Mouse (Mus musculus) small intestine, adult 2 months (tissue): ENCODE measurements at regions not wholly inside any gene's neighbourhood (a gene's known extent, or its start where the extent isn't known, plus 50 kb on each side); places are given as distances from the start of the nearest gene placed in this dataset.
A peak's percentile ranks its signal among the peaks of the same experiment; 100 is the strongest.

ENCODE experiments used
- H3K27ac ChIP-seq: fragments of 200-500 bp; 2 replicates; pipeline ENCODE4 v1.5.1; 2012; ENCODE audit warnings: low read depth, low read length, control low read depth, inconsistent platforms; ENCODE audit not compliant: insufficient read depth
- H3K27me3 ChIP-seq: fragments of 200-500 bp; 2 replicates; pipeline ENCODE4 v1.6.1; 2012; ENCODE audit warnings: mild to moderate bottlenecking, moderate library complexity, low read length, inconsistent platforms; ENCODE audit not compliant: control insufficient read depth, insufficient read depth
- H3K36me3 ChIP-seq: fragments of 200-500 bp; 2 replicates; pipeline ENCODE4 v1.6.1; 2012; ENCODE audit warnings: mild to moderate bottlenecking, low read length, control low read depth, inconsistent platforms; ENCODE audit not compliant: control insufficient read depth, insufficient read depth
- H3K4me1 ChIP-seq: fragments of 200-500 bp; 2 replicates; pipeline ENCODE4 v1.6.1; 2012; ENCODE audit warnings: low read length, inconsistent platforms, mixed read lengths; ENCODE audit not compliant: control insufficient read depth, insufficient read depth, insufficient read length
- H3K4me3 ChIP-seq: fragments of 200-500 bp; 2 replicates; pipeline ENCODE4 v1.5.1; 2012; ENCODE audit warnings: low read depth, mild to moderate bottlenecking, control low read depth, inconsistent platforms, low read length, moderate library complexity
- CTCF ChIP-seq: fragments of 200-500 bp; IDR thresholded peaks from 2 replicates; pipeline ENCODE4 v1.5.1; 2012; ENCODE audit warnings: low read depth, mild to moderate bottlenecking, control low read depth, inconsistent platforms, low read length, moderate library complexity, mixed read lengths; ENCODE audit not compliant: insufficient replicate concordance, insufficient read length; ENCODE audit errors: extremely low read depth
- POLR2A ChIP-seq: fragments of 200-500 bp; IDR thresholded peaks from 2 replicates; pipeline ENCODE4 v1.6.1; 2012; ENCODE audit warnings: low read depth, mild to moderate bottlenecking, control low read depth, inconsistent platforms, low read length, moderate library complexity
- WGBS: fragments of 180-500 bp; shearing (Covaris S2); methylation state at CpG from one replicate; pipeline ENCODE4 v1.1.7; 2018; 5-methylcytosine and 5-hydroxymethylcytosine counted together

GRCm38 (mm10) chr13:63989769-63990168 lies 99.3 kb downstream of the Hsd17b3 start:
- peaks cover 2% of the 10 kb centered on the region; the same call in 1 of the 2 replicates for H3K4me1 ChIP-seq
- no peak overlapping the region for H3K4me3 ChIP-seq
- H3K36me3 ChIP-seq, result no peaks in the 10 kb centered on the region
- TF ChIP-seq POLR2A (no peak), CTCF (no peak)
- peak overlapping the region; percentile 41; the same call in 1 of the 2 replicates for H3K27ac ChIP-seq
- WGBS, result 30% methylated on average over 2 of the region's 2 CpGs
- H3K27me3 ChIP-seq, result no peaks in the 10 kb centered on the region

GRCm38 (mm10) chr13:63988263-63988662 lies 100.8 kb downstream of the Hsd17b3 start:
- whole genome bisulfite sequencing, result 68% methylated on average over 4 of the region's 4 CpGs
- Histone ChIP-seq H3K27ac (peak overlapping the region; percentile 40; the same call in 1 of the 2 replicates), H3K4me3 (no peak overlapping the region), H3K36me3 (no peaks in the 10 kb centered on the region), H3K27me3 (no peaks in the 10 kb centered on the region), H3K4me1 (peaks cover 2% of the 10 kb centered on the region; the same call in 1 of the 2 replicates)
- TF ChIP-seq POLR2A (no peak), CTCF (no peak)

- peak overlapping the region; percentile 71; the same call in 1 of the 2 replicates for H3K27ac ChIP-seq
- peaks cover 2% of the 10 kb centered on the region; the same call in 1 of the 2 replicates for H3K4me1 ChIP-seq
- WGBS, result 67% methylated on average over 5 of the region's 5 CpGs
- H3K27me3 ChIP-seq, result no peaks in the 10 kb centered on the region
- no peak overlapping the region for H3K4me3 ChIP-seq
- no peak for TF ChIP-seq POLR2A
- TF ChIP-seq CTCF, result no peak
- no peaks in the 10 kb centered on the region for H3K36me3 ChIP-seq
Measured at GRCm38 (mm10) chr13:63986681-63987080, 102.3 kb downstream of the Hsd17b3 start.

GRCm38 (mm10) chr13:63985590-63985989 lies 103.4 kb downstream of the Hsd17b3 start:
- Histone ChIP-seq H3K27me3 (no peaks in the 10 kb centered on the region), H3K4me1 (peaks cover 3% of the 10 kb centered on the region; the same call in 1 of the 2 replicates), H3K36me3 (no peaks in the 10 kb centered on the region), H3K4me3 (no peak overlapping the region), H3K27ac (peak overlapping the region; percentile 71)
- WGBS, result 28% methylated on average over 4 of the region's 4 CpGs
- TF ChIP-seq CTCF (no peak), POLR2A (no peak)

GRCm38 (mm10) chr13:63985086-63985485 lies 103.9 kb downstream of the Hsd17b3 start:
- H3K4me3 ChIP-seq, result no peak overlapping the region
- no peaks in the 10 kb centered on the region for H3K27me3 ChIP-seq
- TF ChIP-seq CTCF (no peak), POLR2A (no peak)
- H3K36me3 ChIP-seq, result no peaks in the 10 kb centered on the region
- H3K27ac ChIP-seq, result peak overlapping the region; percentile 45
- H3K4me1 ChIP-seq, result peaks cover 5% of the 10 kb centered on the region; the same call in 1 of the 2 replicates
- 79% methylated on average over 5 of the region's 5 CpGs for WGBS

GRCm38 (mm10) chr13:63980012-63980691 lies 108.9 kb downstream of the Hsd17b3 start:
- Histone ChIP-seq H3K27me3 (no peaks in the 10 kb centered on the region), H3K36me3 (no peaks in the 10 kb centered on the region), H3K27ac (peak overlapping the region; percentile 70), H3K4me3 (no peak overlapping the region), H3K4me1 (peaks cover 4% of the 10 kb centered on the region; the same call in 1 of the 2 replicates)
- no peak for TF ChIP-seq CTCF
- 50% methylated on average over 7 of the region's 7 CpGs for WGBS

- no peak for TF ChIP-seq CTCF
- H3K27ac ChIP-seq, result 0 out of 2 replicates have a peak overlapping the region, but pooled peaks have one; percentile 18
- no peaks in the 10 kb centered on the region for H3K27me3 ChIP-seq
- no peaks in the 10 kb centered on the region for H3K36me3 ChIP-seq
- H3K4me3 ChIP-seq, result no peak overlapping the region
- peaks cover 4% of the 10 kb centered on the region; the same call in 1 of the 2 replicates for H3K4me1 ChIP-seq
- WGBS, result 80% methylated on average over 1 of the region's 1 CpGs
Measured at GRCm38 (mm10) chr13:63979581-63979980, 109.4 kb downstream of the Hsd17b3 start.
